Mouse (Mus musculus) cortical plate, adult 2 months (tissue): ENCODE data around the gene Etl4.

ENCODE experiments used
- CTCF ChIP-seq: fragments of 200-500 bp; IDR thresholded peaks from 2 replicates; pipeline ENCODE4 v1.5.1; 2011; ENCODE audit warnings: mild to moderate bottlenecking, control low read depth, low read length; ENCODE audit not compliant: insufficient read depth; ENCODE audit errors: extremely low read depth
- POLR2A ChIP-seq: fragments of 200-500 bp; IDR thresholded peaks from 2 replicates; pipeline ENCODE4 v1.6.1; 2011; ENCODE audit warnings: mild to moderate bottlenecking, low read length, control low read depth; ENCODE audit not compliant: insufficient read depth; ENCODE audit errors: extremely low read depth

- TF ChIP-seq POLR2A = no peak
- no peak for TF ChIP-seq CTCF
Measured at GRCm38 (mm10) chr2:20602656-20603055, 693.1 kb downstream of the Etl4 start.
